Mouse (Mus musculus) stomach, postnatal 0 days (tissue): Measurements from ENCODE around the gene Dact2.

Source experiments
- CTCF ChIP-seq: IDR thresholded peaks from 2 replicates; pipeline ENCODE4 v1.5.1; 2016; ENCODE audit warnings: antibody characterized with exemption, low read depth, mild to moderate bottlenecking, moderate library complexity
- EP300 ChIP-seq: optimal IDR thresholded peaks from 2 replicates; pipeline ENCODE3; 2016; ENCODE audit warnings: antibody characterized with exemption

DNA sequence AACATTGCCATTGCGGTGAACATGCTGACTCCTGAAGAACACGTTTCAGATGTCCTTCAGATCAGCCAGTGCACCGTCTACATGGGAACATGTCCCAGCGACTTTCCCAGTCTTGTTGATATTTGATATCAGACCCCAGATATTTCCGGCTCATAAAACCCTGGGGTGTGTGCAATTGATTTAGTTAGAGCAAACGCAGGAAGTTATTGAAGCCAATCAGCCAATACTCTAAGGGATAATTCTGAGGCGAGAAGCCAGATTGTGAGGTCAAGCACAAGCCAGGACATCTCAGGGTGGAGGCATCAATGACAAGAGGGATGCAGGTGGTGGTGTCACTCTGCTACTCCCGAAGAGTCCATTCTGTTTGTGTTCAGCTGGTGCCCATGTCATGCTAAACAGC lies 46.3 kb upstream of the Dact2 start:
- no peak for TF ChIP-seq CTCF
- no peak for TF ChIP-seq EP300
